Mouse (Mus musculus) left cerebral cortex, postnatal 4 days (tissue): ENCODE data around the gene Kazn. TPM values are rescaled to one million over a fixed set of nuclear protein-coding genes. Genes with fewer than 3 reads are reported as not detected.
A peak's percentile ranks its signal among the peaks of the same experiment; 100 is the strongest.

Source experiments
- DNase-seq: peaks from one replicate; pipeline ENCODE4 v3.0.0-alpha.2; 2022
- intact Hi-C: fragments of 180-260 bp; cut with DNase I; formaldehyde crosslinking; loops from one replicate; pipeline ENCODE4 v1.15.1; 2025
- total RNA-seq, 2 experiments: library from RNA; stranded (reverse); gene quantifications; 2 replicates each; pipeline ENCODE4 v1.2.3; 2021

The Kazn gene
- total RNA-seq, 2 experiments from 2014 or later = 68.9 to 70.4 TPM

DNA sequence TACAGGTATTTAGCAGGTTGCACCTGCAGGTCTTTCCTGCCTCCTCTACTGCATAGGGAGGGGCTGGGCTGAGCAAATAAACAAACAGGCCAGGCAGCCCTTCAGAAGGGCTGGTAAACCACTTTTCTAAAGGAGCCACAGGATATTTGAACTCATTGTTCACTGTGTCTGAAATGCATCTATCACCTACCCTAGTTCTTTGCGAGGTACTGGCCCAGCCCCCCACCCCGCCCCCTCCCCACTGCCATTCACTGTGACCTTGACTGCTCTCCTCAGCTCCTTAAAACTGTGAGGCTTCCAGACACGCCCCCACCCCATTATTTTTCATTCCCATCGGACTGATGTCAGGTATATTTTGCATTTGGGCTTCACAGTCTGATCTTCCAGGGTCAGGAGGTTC, 69.6 kb downstream of the Kazn start:
- DNase-seq = no peak
- intact Hi-C loops = no loop called here

DNA sequence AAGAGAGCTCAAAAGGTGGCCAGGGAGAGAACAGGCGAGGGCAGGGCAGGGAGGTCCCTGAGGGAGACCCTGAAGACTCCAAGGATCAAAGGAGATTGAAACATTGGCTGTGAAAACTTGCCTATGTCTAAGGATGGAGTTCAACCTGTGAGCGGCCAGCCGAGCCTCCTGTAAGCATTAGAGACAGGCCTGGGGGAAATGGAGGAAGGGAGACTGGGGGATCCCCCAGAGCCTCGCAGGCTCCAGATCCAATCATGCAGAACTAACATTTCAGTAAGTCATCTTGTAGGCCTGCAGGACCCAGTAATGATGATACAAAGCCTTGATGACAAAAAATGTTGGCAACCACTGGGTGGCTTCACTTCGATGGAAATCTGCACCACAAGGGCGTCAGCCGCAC, 70.8 kb downstream of the Kazn start:
- DNase-seq = no peak
- intact Hi-C loops = no loop called here

DNA sequence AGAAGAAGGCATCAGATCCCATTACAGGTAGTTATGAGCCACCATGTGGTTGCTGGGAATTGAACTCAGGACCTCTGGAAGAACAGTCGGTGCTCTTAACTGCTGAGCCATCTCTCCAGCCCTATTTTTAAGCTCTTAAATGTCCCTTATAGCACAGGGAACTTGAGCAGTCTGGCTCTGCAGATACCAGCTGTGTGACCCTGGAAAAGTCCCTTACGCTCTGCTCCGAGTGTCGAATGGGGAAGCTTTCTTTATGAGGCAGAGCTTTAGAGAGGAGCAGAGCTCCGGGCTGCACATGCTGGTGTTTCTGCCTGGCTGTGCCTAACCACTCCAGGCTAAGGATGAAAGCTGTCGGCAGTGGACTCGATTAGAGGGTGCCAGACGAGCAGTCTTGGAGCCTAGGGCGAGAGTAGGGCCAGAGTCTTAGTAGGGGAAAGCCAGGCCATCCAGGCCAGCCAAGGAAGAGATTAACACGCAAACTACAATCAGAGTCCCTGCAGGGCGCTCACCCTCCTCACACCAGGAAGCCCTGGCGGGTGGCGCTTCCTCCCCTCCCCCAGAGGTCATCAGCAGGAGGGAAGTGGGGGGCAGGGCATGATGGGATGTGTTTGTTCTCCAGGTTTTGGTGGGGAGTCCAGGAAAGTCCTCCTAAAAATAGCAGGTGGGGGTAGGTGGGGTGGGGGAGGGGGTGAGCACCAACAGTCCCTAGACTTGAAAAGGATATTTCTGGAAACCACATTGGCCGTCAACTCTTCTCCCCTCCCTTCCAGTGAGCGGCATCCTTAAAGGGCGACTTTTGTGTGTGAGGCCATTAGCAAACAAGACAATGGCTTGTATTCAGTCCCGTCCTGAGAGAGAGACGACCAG, 73.1 kb downstream of the Kazn start:
- no peak for DNase-seq
- intact Hi-C loops = no loop called here

DNA sequence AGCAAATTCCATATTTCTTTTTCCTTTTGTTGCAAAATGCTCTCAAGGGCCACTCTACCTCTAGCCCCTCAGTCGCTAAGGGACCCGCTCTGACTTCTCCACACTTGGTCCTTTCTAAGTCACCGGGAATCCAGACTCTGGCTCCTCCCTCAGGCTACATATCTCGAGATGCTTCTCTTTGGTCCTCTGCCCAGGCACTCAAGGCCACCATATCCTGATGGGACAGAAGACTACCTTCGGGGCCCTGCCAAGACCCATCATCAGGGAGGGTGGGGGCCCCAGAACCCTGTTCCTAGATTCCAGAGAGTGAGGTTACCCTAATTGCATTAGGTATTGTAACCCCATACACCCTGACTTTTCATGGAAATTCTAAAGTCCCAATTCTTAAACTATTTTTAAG, 73.8 kb downstream of the Kazn start:
- no peak for DNase-seq
- intact Hi-C loops = no loop called here

DNA sequence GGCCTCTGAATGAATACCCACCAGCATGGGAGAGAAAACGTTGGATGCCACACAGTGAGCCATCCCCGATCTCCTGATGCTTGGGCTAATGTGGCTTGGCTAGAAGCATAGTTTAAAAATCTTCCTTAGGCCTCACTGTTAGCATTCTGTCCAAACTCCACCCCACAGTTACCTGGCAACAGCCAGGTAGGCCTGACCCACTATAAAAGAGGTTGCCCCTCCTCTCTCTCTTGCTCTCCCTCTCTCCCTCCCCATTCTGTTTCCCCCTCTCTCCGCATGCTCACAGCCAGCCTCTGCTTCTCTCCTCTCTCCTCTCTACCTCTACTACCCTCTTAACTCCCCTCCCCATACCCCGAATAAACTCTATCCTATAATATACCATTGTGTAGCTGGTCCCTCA, 74.8 kb downstream of the Kazn start:
- intact Hi-C loops = no loop called here
- DNase-seq = no peak

DNA sequence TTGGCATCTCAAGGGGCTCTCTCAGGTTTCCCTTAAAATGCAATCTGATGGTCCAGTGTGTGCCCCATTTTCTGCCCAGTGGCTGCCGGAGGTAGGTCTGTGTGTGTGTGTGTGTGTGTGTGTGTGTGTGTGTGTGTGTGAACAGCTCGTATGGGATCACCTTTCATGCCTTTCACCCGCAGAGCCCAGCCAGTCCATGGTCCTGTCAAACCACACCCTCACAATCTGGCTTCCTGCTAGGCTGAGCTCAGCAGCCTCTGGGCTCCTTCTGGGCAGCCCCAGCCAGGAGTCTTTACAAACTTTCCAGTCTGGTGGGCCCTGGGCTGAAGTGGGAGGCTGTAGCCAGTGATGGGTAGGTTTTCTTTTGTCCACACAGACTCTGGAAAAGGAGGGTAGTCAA, 75.3 kb downstream of the Kazn start:
- intact Hi-C loops = no loop called here
- no peak for DNase-seq

DNA sequence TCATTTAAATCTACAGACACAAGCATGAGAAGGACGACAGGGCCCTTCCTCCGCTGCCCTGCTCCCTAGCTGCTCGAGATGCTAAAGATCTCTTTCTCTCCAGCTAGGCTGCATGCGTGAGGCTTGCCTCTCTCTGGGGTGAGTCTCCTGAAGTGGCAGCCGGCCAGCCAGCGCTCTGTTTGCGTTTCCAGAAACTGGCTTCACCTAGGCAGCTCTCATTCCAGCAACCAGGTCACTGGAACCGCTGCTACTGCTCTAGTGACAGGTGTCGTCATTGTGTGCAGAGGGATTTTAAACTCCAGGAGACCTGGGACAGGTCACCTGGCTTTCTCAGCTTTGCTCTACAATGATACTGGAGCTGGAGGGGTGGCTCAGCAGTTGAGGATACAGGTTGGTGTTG, 76.5 kb downstream of the Kazn start:
- intact Hi-C loops = no loop called here
- no peak for DNase-seq

DNA sequence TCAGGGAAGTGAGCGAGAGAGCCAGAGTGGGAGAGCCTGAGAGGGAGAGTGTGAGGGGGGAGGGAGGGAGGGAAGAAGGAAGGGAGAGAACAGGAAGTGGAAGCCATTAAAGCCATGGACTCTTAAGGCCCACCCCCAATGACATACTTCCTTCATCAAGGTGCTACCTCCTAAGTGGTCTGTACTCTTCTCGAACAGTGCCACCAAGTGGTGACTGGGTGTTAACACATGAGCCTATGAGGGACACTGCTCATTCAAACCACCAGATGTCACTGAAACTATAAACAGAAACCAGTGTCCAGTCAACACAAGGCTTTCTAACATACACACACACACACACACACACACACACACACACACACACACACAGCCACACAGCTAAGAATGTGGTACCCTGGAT, 77.1 kb downstream of the Kazn start:
- intact Hi-C loops = no loop called here
- no peak for DNase-seq

DNA sequence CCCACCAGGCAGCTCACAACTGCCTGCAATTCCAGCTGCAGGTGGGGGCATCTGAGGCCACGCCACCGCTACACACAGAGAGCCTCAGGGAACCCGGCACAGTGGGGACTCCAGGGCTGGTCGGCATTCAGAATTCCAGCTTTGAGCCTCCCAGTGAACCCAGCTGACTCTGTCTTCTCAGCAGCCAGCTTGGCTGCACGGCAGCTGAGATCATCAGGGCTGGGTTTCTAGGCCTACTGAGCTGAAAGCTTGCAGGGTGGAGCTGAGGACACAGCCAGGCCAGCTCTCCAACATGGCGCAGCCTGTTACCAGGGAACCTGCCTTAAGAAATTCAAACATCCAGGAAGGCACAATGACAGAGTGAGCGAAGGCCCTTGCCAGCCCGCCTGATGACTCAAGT, 79.2 kb downstream of the Kazn start:
- DNase-seq = peak; percentile 45
- intact Hi-C loops = no loop called here

DNA sequence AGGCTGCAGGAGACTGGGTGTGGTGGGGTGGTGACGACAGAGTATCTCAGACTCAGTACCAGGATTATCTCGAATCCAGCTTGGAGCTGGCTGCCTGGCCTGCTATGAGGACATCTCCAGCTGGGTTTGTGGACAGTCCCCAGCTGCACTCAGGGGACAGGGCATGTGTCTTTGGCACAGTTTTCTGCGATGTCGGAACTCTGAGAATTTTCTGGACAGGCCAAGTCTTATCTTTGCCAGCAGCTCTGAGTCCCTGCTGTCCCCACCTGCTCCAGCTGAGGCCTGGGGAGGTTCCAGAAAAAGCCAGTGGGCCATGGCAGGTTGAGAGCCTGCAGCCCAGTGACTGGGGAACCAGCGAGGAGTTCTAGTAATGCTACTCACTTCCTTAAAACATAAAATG, 82.7 kb downstream of the Kazn start:
- intact Hi-C loops = loop anchor here (10.0 kb wide), 1 partner anchor 1148 kb away; no protein-coding TSS in a partner anchor
- peak; percentile 75 for DNase-seq

DNA sequence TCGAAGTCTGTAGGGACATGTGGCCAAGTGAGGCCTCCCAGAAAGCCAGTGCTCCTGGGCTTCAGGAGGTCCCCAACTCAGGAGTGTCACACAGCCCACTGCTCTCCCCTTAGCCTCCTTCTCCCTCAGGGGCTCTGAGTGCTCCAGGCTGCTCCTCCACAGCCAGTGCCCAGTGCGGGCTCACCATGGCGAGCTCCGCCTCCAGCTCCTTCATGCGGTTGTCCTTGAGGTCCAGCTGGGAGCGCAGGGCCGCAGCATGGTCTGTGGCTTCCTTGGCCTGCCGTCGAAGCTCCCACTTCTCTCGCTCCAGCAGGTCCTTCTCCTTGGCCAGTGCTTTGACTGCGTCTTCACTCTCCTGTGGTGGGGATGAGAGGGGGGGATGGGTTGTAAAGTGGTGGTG, 85.0 kb downstream of the Kazn start:
- DNase-seq = no peak
- intact Hi-C loops = loop anchor here (5.0 to 10.0 kb wide), 4 partner anchors 93 to 1151 kb away; no protein-coding TSS in a partner anchor

DNA sequence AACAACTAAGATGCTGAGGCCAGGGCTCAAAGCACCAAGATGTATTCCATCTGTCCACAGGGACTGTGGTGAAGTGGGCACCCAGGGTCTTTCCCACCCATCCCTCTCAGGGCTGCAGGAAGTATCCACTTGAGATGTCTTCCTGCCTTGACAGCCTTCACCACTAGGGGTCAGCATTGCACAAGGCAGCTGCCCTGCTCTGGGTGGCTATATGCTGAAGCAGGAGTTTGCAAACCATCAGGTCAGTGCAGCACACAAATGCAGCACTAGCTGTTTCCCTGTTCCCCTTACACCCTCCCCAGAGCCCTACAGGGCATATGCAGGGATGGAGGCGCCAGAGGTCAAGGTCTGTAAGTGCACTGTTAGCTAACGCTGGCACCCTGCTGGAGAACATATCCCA, 85.7 kb downstream of the Kazn start:
- peak; percentile 90 for DNase-seq
- intact Hi-C loops = loop anchor here (5.0 to 10.0 kb wide), 4 partner anchors 94 to 1151 kb away; no protein-coding TSS in a partner anchor

DNA sequence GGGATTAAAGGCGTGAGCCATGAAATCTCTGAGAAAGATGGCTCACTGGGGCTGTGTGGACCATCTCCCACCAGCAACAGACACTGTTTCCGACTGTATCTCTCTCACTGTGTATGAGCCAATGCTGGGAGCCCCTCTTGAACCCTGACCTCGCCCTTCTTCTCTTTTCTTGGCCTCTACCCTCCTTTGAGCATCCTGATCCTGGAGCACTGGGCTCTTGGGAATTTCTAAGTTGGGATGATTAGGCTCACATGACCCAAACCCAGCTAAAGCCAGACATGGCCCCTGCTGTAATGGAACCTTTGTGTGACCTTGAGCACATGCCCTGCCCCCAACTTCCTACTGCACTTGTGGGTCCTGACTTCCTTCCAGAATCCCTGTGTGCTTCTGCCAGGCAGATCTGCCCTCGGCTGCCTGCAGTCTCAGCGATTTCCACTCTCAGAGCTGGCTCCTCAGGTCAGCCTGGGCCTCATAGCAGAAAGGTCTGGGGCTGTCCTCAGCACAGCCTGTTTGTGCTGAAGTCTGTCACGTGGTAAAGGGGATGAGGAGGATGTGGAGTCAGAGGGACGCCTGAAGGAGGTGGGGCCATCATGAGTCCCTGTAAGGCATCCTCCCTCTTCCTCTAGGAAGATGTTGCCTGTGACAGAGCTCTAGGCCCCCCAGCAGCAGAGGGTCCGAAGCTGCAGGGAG, 86.3 kb downstream of the Kazn start:
- intact Hi-C loops = loop anchor here (5.0 to 10.0 kb wide), 4 partner anchors 94 to 1152 kb away; no protein-coding TSS in a partner anchor
- no peak for DNase-seq

DNA sequence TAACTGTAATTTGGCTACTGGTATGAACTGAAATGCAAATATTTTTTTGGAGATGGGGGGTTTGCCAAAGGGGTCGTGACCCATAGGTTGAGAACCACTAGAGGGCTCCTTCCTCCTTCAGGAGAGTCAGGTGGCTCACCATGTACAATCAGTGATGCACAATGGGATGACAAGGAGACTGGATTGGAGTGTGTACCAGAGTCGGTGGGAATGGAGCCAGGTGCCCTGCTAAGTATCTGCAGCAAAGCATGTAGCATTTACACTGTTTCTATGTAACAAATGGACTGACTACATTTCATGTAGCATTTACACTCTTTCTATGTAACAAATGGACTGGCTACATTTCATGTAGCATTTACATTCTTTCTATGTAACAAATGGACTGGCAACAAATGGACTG, 89.1 kb downstream of the Kazn start:
- no peak for DNase-seq
- intact Hi-C loops = loop anchor here (5.0 to 10.0 kb wide), 4 partner anchors 97 to 1155 kb away; no protein-coding TSS in a partner anchor

DNA sequence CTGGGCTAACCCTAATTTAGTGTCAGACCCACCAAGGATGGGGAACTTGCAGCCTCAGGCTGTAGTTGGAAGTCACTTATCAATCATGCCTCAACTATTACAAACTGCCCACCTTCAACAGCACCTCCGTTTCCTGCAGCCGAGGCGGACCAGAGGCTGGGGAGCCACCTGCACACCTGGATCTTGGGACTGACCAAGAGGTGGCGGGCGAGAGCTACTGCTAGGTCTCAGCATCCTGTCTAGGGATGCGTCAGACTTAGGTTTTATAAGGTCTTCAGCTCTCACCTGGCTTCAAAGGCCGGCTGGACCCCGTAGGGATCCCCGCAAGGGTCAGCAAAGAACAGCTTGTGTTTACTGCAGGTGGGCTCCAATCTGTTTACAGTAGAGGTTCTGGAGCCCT, 90.0 kb downstream of the Kazn start:
- no peak for DNase-seq
- intact Hi-C loops = no loop called here

DNA sequence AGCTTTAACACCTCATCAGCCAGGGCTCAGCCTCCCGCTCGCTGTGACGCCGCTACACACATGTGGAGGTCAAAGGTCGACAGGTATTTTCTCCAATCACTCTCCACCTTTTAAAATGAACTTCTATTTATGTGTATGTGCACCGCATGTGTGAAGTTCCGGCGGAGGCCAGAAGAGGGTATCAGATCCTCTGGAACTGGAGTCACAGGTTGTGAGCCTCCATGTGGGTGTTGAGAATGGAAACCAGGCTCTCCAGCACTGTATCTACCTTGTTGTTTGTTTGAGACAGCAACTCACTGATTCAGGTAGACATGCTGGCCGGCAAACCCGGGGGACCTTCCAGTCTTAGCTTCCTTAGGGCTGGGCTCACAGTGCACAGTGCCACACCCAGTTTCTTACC, 91.5 kb downstream of the Kazn start:
- no peak for DNase-seq
- intact Hi-C loops = no loop called here

DNA sequence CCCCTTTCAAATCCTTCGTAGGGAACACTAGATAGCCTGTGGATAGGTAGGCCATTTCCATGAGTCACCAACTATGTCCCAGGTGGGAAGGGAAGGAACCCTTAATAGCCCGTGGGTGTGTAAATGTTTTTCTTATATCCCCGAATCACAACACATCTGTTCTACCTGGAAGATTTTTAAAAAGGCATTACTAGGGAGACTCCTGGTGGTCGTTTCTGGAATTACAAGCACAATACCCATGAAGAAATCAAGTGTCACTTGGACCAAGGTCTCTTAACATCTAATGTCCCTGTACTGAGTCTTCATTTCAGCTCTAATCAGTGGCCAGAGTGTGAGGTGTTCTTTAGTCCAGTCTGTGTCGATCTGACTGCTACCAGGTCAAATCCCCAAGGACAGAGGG, 95.1 kb downstream of the Kazn start:
- intact Hi-C loops = no loop called here
- DNase-seq = no peak

DNA sequence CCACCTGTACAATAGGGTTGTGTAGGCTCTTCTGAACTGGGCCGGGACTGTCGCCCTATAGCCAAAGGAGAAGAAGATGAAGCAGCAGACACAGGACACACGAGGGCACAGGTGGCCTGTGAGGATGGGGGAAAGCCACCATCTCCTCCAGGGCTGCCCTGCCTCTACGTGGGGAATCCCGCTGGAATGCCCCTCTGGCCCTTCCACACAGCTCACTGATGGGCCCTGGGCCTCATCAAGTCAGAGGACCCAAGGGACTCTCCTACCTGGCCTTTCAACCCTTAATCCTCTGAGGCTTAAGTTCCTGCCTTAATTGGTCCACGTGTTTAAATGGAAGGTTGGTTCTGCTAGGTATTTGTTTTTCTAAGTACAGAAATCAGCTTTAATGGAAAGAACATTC, 95.9 kb downstream of the Kazn start:
- no peak for DNase-seq
- intact Hi-C loops = no loop called here

DNA sequence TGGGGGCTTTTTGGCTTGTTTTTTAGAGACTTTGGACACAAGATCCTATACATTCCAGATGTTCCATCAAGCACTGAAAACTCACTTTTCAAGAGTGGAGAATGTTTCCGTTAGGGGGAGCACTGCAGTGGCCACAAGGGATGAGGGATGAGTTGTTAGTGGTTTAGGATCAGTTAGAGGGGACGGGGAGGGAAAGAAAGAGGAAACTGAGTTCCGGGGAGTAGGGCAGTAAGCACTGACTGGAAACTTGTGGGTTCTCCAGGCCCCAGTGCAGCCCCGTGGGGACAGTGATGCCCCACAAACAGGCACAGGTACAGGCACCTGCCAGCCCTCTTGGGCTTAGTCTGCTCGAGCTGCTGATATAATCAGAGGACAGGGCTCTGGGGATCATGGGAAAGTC, 99.5 kb downstream of the Kazn start:
- intact Hi-C loops = no loop called here
- DNase-seq = no peak

DNA sequence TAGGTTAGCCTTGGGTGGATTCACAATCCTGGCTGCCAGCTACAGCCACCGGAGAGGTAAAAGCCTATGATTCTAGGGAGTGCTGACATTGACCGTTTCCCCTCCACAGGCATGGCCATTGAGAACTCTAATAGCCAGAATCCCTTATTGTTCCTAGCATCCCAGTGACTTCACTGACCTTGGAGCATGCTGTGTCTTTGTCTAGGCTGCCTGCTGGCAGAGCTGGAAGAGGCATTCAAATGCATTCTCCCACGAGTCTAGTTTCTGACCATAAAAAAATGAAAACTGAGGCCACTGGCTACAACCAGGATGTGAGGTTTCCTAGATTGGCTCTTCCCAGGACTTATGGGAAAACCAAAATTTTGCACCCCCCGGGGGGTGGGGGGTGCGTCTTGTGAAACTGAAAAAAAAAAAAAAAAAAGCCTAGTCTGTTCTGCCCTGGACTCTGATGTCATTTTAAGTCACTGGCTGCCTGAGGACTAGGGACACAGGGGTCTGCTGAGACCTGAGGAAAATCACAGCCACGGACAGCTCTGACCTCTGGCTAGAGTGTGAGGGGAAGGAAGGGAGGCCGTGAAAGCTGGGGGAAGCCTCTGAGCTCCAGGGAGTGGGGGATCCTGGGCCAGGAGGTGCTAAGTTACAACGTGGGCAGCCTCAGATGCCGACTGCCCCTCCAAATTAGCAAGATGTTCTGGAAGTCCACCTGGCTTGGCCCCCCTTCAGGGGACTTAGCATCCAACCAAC, 100.7 kb downstream of the Kazn start:
- intact Hi-C loops = no loop called here
- DNase-seq = no peak

DNA sequence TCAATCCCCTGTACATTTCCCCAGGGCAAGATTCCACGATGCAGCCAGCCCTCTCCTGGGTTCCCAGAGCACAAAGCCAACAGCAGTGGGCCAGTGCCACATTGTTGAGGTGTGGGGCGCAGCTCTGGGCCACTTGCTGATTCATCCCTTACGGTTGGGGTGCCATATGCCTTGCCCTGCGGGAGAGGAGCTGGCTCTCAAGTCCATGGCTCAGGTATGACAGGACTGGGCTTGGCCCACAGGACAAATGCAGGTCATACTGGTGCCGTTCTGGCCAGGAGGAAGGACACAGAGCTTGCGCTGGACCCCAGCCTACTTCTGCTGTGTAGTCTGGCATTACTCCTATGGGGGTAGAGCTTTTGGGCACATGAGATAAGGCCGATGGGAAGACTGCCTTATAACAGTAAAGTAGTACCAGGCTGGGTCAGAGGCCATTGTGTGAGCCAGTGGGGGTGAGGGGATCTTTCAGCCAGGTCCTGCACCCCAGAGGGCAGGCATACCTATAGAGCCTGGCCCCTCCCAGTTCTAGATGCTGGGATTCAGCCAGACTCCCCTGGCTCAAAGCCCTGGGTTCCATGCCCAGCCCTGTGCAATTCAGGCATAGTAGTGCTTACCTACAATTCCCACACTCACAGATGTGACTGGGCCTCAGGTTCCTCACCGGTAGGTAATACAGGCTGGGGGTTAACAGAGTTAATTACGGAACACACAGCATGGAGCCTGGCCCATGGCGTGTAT, 102.3 kb downstream of the Kazn start:
- intact Hi-C loops = no loop called here

More for the DNA sequence above, 102.3 kb downstream of the Kazn start:
- no peak for DNase-seq
